Mouse (Mus musculus) heart, embryonic 14.5 days (tissue): Measurements from ENCODE around the gene Ubac1. TPM values are rescaled to one million over a fixed set of nuclear protein-coding genes. Genes with fewer than 3 reads are reported as not detected.

Experiments used
- ATAC-seq: fragments of 200-750 bp; cut with Nextera tagmentation; 2 replicates; pipeline ENCODE4 v1.8.0; 2017; ENCODE audit warnings: low read depth, moderate TSS enrichment; ENCODE audit not compliant: insufficient number of reproducible peaks, insufficient read depth, low FRiP score
- H3K27ac ChIP-seq, 2 experiments: fragments of 200-500 bp in 1 of 2; fragments of 300-500 bp in 1 of 2; sonication (generic) in 1 of 2; replicated peaks in 1 of 2; 2 replicates each; pipeline ENCODE4 v1.5.1; 2012 to 2014; ENCODE audit warnings: low read depth in 2 of 2, low read length in 2 of 2, control low read depth in 1 of 2, mild to moderate bottlenecking in 1 of 2, mixed read lengths in 1 of 2; ENCODE audit not compliant: control insufficient read depth in 1 of 2, insufficient read depth in 1 of 2
- H3K27me3 ChIP-seq: fragments of 300-500 bp; sonication (generic); 2 replicates; pipeline ENCODE4 v1.6.1; 2014; ENCODE audit warnings: mild to moderate bottlenecking, low read length, control low read depth; ENCODE audit not compliant: control insufficient read depth, insufficient read depth
- H3K36me3 ChIP-seq: fragments of 300-500 bp; sonication (generic); 2 replicates; pipeline ENCODE4 v1.6.1; 2014; ENCODE audit warnings: mild to moderate bottlenecking, control low read depth, low read length, mixed read lengths; ENCODE audit not compliant: control insufficient read depth, insufficient read depth
- H3K4me1 ChIP-seq, 2 experiments: fragments of 200-500 bp in 1 of 2; fragments of 300-500 bp in 1 of 2; sonication (generic) in 1 of 2; 2 replicates each; pipeline ENCODE4 v1.6.1; 2012 to 2014; ENCODE audit warnings: low read length in 2 of 2, control low read depth in 1 of 2, mixed read lengths in 1 of 2; ENCODE audit not compliant: control insufficient read depth in 2 of 2, insufficient read depth in 2 of 2
- H3K4me2 ChIP-seq: fragments of 300-500 bp; sonication (generic); 2 replicates; pipeline ENCODE4 v1.6.1; 2014; ENCODE audit warnings: mild to moderate bottlenecking, low read length
- H3K4me3 ChIP-seq, 2 experiments: fragments of 200-500 bp in 1 of 2; fragments of 300-500 bp in 1 of 2; sonication (generic) in 1 of 2; 2 replicates each; pipeline ENCODE4 v1.5.1; 2012 to 2014; ENCODE audit warnings: low read length in 2 of 2, mild to moderate bottlenecking in 2 of 2, control low read depth in 1 of 2, low read depth in 1 of 2, moderate library complexity in 1 of 2; ENCODE audit not compliant: control insufficient read depth in 1 of 2, insufficient read depth in 1 of 2
- H3K9ac ChIP-seq: fragments of 300-500 bp; sonication (generic); 2 replicates; pipeline ENCODE4 v1.6.1; 2014; ENCODE audit warnings: mild to moderate bottlenecking, low read length
- H3K9me3 ChIP-seq: fragments of 300-500 bp; sonication (generic); 2 replicates; pipeline ENCODE4 v1.6.1; 2016; ENCODE audit warnings: low read length, control low read depth; ENCODE audit not compliant: control insufficient read depth
- WGBS: fragments of 180-500 bp; shearing (Covaris S2); extraction: QIAGEN DNeasy Blood & Tissue Kit; methylation state at CpG from one replicate; pipeline ENCODE4 v1.1.7; 2014; 5-methylcytosine and 5-hydroxymethylcytosine counted together
- polyA plus RNA-seq: library from polyadenylated mRNA; unstranded; fragments of >200 nt; fragmentation: Nextera tagmentation; extraction: Ambion mirVana; gene quantifications from 2 replicates; pipeline ENCODE4 v1.2.1, GENCODE M21; 2014

Gene Ubac1
- polyA plus RNA-seq, 1 experiment from 2014 or later = 113 TPM

DNA sequence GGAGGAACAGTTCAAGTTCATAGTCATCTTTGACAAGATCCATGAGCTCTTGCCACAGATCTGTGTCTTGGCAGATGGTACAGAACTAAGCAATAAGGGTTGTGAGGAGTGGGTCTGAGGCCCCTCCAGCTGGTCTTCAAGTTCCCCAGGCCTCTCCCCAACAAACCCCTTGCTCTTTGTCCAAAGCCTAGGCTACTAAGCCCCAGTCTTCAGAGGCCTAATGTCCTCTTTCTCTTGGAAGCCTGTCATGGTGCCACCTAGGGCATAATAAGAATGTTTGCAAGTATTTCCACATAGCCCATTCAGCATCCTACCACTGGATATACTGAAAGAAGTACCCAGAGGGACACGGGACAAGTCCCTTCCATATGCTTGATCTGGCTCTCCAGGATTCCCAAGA lies 1.1 kb upstream of the Ubac1 start:
- peaks cover 10% of the 10 kb centered on the region; the same call in 1 of the 2 replicates for H3K36me3 ChIP-seq
- H3K4me3 ChIP-seq = no peak overlapping the region
- no peak overlapping the region for H3K4me2 ChIP-seq
- H3K27ac ChIP-seq = no peak overlapping the region
- no peaks in the 10 kb centered on the region for H3K9me3 ChIP-seq
- peaks cover 9 to 27% of the 10 kb centered on the region in 2 experiments for H3K4me1 ChIP-seq
- no peaks in the 10 kb centered on the region for H3K27me3 ChIP-seq
- WGBS = 87% methylated on average over 1 of the region's 1 CpGs
- no peak overlapping the region for H3K9ac ChIP-seq
- no peak for ATAC-seq

GRCm38 (mm10) chr2:26022258-26022565 lies 665 bp upstream of the Ubac1 start:
- Histone ChIP-seq H3K4me2 (peak overlapping the region; percentile 80), H3K27me3 (no peaks in the 10 kb centered on the region), H3K36me3 (peaks cover 14% of the 10 kb centered on the region; the same call in 1 of the 2 replicates), H3K9me3 (no peaks in the 10 kb centered on the region), H3K4me3 (0 out of 4 replicates have a peak overlapping the region, but pooled peaks of 1 of the 2 experiments have one; percentile 71), H3K27ac (no peak overlapping the region), H3K9ac (no peak overlapping the region; the same call in 1 of the 2 replicates), H3K4me1 (peaks cover 11 to 29% of the 10 kb centered on the region in 2 experiments)
- no peak for ATAC-seq
- WGBS = 79% methylated on average over 8 of the region's 8 CpGs

- Histone ChIP-seq H3K36me3 (peaks cover 20% of the 10 kb centered on the region), H3K4me1 (peaks cover 11 to 29% of the 10 kb centered on the region in 2 experiments), H3K27ac (peak overlapping the region; percentile 89 to 96), H3K9me3 (no peaks in the 10 kb centered on the region), H3K4me2 (peak overlapping the region; percentile 80), H3K9ac (peak overlapping the region; percentile 85), H3K4me3 (peak overlapping the region; percentile 71 to 79), H3K27me3 (no peaks in the 10 kb centered on the region)
- ATAC-seq = peak; percentile 45
- 1% methylated on average over 38 of the region's 38 CpGs for WGBS
These were observed 610 bp downstream of the Ubac1 start for GRCm38 (mm10) chr2:26020714-26021560.

GRCm38 (mm10) chr2:26019923-26020322 lies 1.6 kb downstream of the Ubac1 start:
- H3K9me3 ChIP-seq = no peaks in the 10 kb centered on the region
- H3K4me1 ChIP-seq = peaks cover 11 to 29% of the 10 kb centered on the region in 2 experiments
- peak overlapping the region; percentile 85 for H3K9ac ChIP-seq
- H3K4me3 ChIP-seq = peak overlapping the region in 1 of 2 experiments; percentile 71; a peak in 2 of 4 replicates
- 73% methylated on average over 3 of the region's 3 CpGs for WGBS
- H3K36me3 ChIP-seq = peaks cover 30% of the 10 kb centered on the region
- no peaks in the 10 kb centered on the region for H3K27me3 ChIP-seq
- peak overlapping the region; percentile 80 for H3K4me2 ChIP-seq
- ATAC-seq = no peak
- H3K27ac ChIP-seq = no peak overlapping the region; a peak in 1 of 4 replicates

- no peak for ATAC-seq
- peaks cover 56% of the 10 kb centered on the region for H3K36me3 ChIP-seq
- WGBS = 57% methylated on average over 4 of the region's 4 CpGs
- no peak overlapping the region for H3K4me2 ChIP-seq
- no peak overlapping the region for H3K9ac ChIP-seq
- H3K27ac ChIP-seq = no peak overlapping the region
- peaks cover 11 to 29% of the 10 kb centered on the region in 2 experiments for H3K4me1 ChIP-seq
- H3K27me3 ChIP-seq = no peaks in the 10 kb centered on the region
- no peak overlapping the region for H3K4me3 ChIP-seq
- H3K9me3 ChIP-seq = no peaks in the 10 kb centered on the region
These were observed 4.2 kb downstream of the Ubac1 start for GRCm38 (mm10) chr2:26017326-26017725.

DNA sequence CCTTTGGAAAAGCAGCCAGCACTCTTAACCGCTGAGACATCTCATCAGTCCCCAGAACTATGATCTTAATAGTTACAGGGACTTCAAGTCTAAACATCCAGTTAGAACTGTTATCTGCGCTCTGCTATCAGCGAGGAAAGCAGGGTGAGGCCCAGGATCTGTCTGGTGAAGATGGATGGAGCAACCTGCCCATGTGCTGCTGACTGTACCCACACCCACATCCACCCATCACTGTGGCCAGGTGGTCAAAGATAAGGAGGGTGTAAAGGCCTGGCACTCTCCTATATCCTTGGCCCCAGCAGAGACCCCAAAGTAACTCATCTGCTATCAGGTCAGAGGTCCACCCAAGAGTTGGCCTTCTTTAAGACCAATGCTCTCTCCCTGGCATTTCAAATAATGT lies 7.9 kb downstream of the Ubac1 start:
- WGBS = 86% methylated on average over 3 of the region's 3 CpGs
- Histone ChIP-seq H3K27ac (no peak overlapping the region), H3K4me2 (no peak overlapping the region), H3K27me3 (no peaks in the 10 kb centered on the region), H3K9ac (no peak overlapping the region), H3K4me3 (no peak overlapping the region), H3K36me3 (peaks cover 92% of the 10 kb centered on the region), H3K9me3 (no peaks in the 10 kb centered on the region), H3K4me1 (peaks cover 2 to 9% of the 10 kb centered on the region in 2 experiments; a peak in 1 of 4 replicates)
- no peak for ATAC-seq

DNA sequence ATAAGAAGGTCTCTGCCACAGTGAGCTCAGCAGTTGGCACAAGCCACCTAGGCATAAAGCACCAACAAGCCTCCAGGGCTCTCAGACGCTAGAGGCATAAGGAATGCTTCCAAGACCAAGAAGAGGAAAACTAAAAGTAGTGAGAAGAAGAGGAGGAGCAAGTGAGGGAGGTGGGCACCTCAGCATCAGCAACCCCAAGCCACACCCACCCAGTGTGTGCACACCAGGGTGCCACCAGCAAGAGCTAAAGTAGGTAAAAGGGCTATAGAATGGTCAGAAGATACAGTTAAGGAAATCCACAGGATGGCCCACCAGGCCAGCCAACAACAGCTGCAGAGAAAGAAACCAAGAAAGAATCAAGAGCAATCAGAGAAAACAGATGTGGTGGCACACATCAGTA lies 10.1 kb downstream of the Ubac1 start:
- Histone ChIP-seq H3K4me1 (no peaks in the 10 kb centered on the region), H3K4me2 (no peak overlapping the region)

More for the DNA sequence above, 10.1 kb downstream of the Ubac1 start:
- Histone ChIP-seq H3K9me3 (no peaks in the 10 kb centered on the region), H3K9ac (no peak overlapping the region), H3K27ac (no peak overlapping the region), H3K4me3 (no peak overlapping the region), H3K36me3 (peaks cover 100% of the 10 kb centered on the region), H3K27me3 (no peaks in the 10 kb centered on the region)
- ATAC-seq = no peak
- 89% methylated on average over 1 of the region's 1 CpGs for WGBS
